Mouse (Mus musculus) layer of hippocampus, adult 2 months (tissue): ENCODE results near the gene Snx18. TPM values are rescaled to one million over a fixed set of nuclear protein-coding genes. Genes with fewer than 3 reads are reported as not detected.

Experiments used
- DNase-seq, 2 experiments: peaks; one replicate each; pipeline ENCODE4 v3.0.0; 2022; ENCODE audit warnings: low spot score in 2 of 2
- H3K27ac ChIP-seq: fragments of 200-600 bp; 2 replicates; pipeline ENCODE4 v1.8.1; 2022
- H3K4me3 ChIP-seq: fragments of 200-600 bp; 2 replicates; pipeline ENCODE4 v1.8.1; 2022; ENCODE audit warnings: mild to moderate bottlenecking
- CTCF ChIP-seq: fragments of 200-600 bp; conservative IDR thresholded peaks from 2 replicates; pipeline ENCODE4 v1.8.1; 2022; ENCODE audit warnings: antibody characterized with exemption, mild to moderate bottlenecking, moderate library complexity
- total RNA-seq, 2 experiments: library from RNA; stranded (reverse); gene quantifications; 2 replicates each; pipeline ENCODE4 v1.2.3; 2021

Gene Snx18
- total RNA-seq, 2 experiments from 2014 or later, result 20.1 to 20.6 TPM

GRCm38 (mm10) chr13:113634732-113635481 lies 16.5 kb upstream of the Snx18 start:
- H3K4me3 ChIP-seq, result no peak overlapping the region
- DNase-seq, result no peak
- H3K27ac ChIP-seq, result no peak overlapping the region
- no peak for TF ChIP-seq CTCF

- no peak for DNase-seq
- H3K4me3 ChIP-seq, result no peak overlapping the region
- no peak for TF ChIP-seq CTCF
- H3K27ac ChIP-seq, result no peak overlapping the region
These were observed 14.1 kb upstream of the Snx18 start for GRCm38 (mm10) chr13:113632506-113632905.

GRCm38 (mm10) chr13:113627601-113628000 lies 9.2 kb upstream of the Snx18 start:
- no peak overlapping the region for H3K4me3 ChIP-seq
- DNase-seq, result no peak
- no peak overlapping the region for H3K27ac ChIP-seq
- TF ChIP-seq CTCF, result no peak

- DNase-seq, result no peak
- H3K4me3 ChIP-seq, result no peak overlapping the region
- no peak overlapping the region for H3K27ac ChIP-seq
- no peak for TF ChIP-seq CTCF
These were observed 4.5 kb upstream of the Snx18 start for GRCm38 (mm10) chr13:113622865-113623255.

- Histone ChIP-seq H3K4me3 (no peak overlapping the region), H3K27ac (no peak overlapping the region)
- no peak for TF ChIP-seq CTCF
- DNase-seq, result no peak
These were observed 3.9 kb upstream of the Snx18 start for GRCm38 (mm10) chr13:113622122-113622864.

- DNase-seq, result no peak
- TF ChIP-seq CTCF, result no peak
- Histone ChIP-seq H3K27ac (no peak overlapping the region), H3K4me3 (no peak overlapping the region)
These were observed 639 bp upstream of the Snx18 start for GRCm38 (mm10) chr13:113619003-113619402.

- no peak for TF ChIP-seq CTCF
- H3K27ac ChIP-seq, result peak overlapping the region; percentile 98
- DNase-seq, result no peak
- H3K4me3 ChIP-seq, result peak overlapping the region; percentile 59
These were observed 950 bp downstream of the Snx18 start for GRCm38 (mm10) chr13:113617338-113617890.

GRCm38 (mm10) chr13:113616751-113617337 lies 1.5 kb downstream of the Snx18 start:
- DNase-seq, result no peak
- H3K4me3 ChIP-seq, result peak overlapping the region; percentile 59
- TF ChIP-seq CTCF, result no peak
- peak overlapping the region; percentile 98 for H3K27ac ChIP-seq

- TF ChIP-seq CTCF, result no peak
- Histone ChIP-seq H3K27ac (peak overlapping the region; percentile 98), H3K4me3 (peak overlapping the region; percentile 59)
- DNase-seq, result no peak
These were observed 2.2 kb downstream of the Snx18 start for GRCm38 (mm10) chr13:113615971-113616671.

- DNase-seq, result no peak
- Histone ChIP-seq H3K27ac (peak overlapping the region; percentile 98), H3K4me3 (peak overlapping the region; percentile 59)
- TF ChIP-seq CTCF, result no peak
These were observed 2.8 kb downstream of the Snx18 start for GRCm38 (mm10) chr13:113615546-113615941.

- H3K27ac ChIP-seq, result peak overlapping the region; percentile 98
- peak overlapping the region; percentile 59 for H3K4me3 ChIP-seq
- no peak for TF ChIP-seq CTCF
- peak in 1 of 2 experiments; percentile 68 for DNase-seq
These were observed 3.5 kb downstream of the Snx18 start for GRCm38 (mm10) chr13:113614635-113615545.
